Mouse (Mus musculus) limb, embryonic 11.5 days (tissue): Measurements from ENCODE around the gene Nebl. TPM values are rescaled to one million over a fixed set of nuclear protein-coding genes. Genes with fewer than 3 reads are reported as not detected.

Source experiments
- ATAC-seq: fragments of 200-750 bp; cut with Nextera tagmentation; 2 replicates; pipeline ENCODE4 v1.8.0; 2017; ENCODE audit warnings: low read depth; ENCODE audit not compliant: insufficient number of reproducible peaks, low FRiP score, low TSS enrichment
- DNase-seq: peaks from one replicate; pipeline ENCODE4 v3.0.0-alpha.2; 2015; ENCODE audit warnings: low spot score
- H3K27ac ChIP-seq: fragments of 300-500 bp; sonication (generic); replicated peaks from 2 replicates; pipeline ENCODE4 v1.5.1; 2014; ENCODE audit warnings: low read depth, mild to moderate bottlenecking, low read length
- H3K27me3 ChIP-seq: fragments of 300-500 bp; sonication (generic); 2 replicates; pipeline ENCODE4 v1.6.1; 2014; ENCODE audit warnings: mild to moderate bottlenecking, low read length, mixed read lengths; ENCODE audit not compliant: control insufficient read depth, insufficient read depth
- H3K36me3 ChIP-seq: fragments of 300-500 bp; sonication (generic); 2 replicates; pipeline ENCODE4 v1.6.1; 2014; ENCODE audit warnings: mild to moderate bottlenecking, low read length, moderate library complexity, mixed read lengths; ENCODE audit not compliant: control insufficient read depth, insufficient read depth
- H3K4me1 ChIP-seq: fragments of 300-500 bp; sonication (generic); 2 replicates; pipeline ENCODE4 v1.6.1; 2014; ENCODE audit warnings: low read length, mixed read lengths; ENCODE audit not compliant: control insufficient read depth, insufficient read depth
- H3K4me2 ChIP-seq: fragments of 300-500 bp; sonication (generic); 2 replicates; pipeline ENCODE4 v1.6.1; 2014; ENCODE audit warnings: low read depth, mild to moderate bottlenecking, moderate library complexity; ENCODE audit not compliant: severe bottlenecking
- H3K4me3 ChIP-seq: fragments of 300-500 bp; sonication (generic); 2 replicates; pipeline ENCODE4 v1.5.1; 2014; ENCODE audit warnings: low read depth, low read length
- H3K9ac ChIP-seq: fragments of 300-500 bp; sonication (generic); 2 replicates; pipeline ENCODE4 v1.6.1; 2014; ENCODE audit warnings: mild to moderate bottlenecking, low read length
- H3K9me3 ChIP-seq: fragments of 300-500 bp; sonication (generic); 2 replicates; pipeline ENCODE4 v1.6.1; 2016; ENCODE audit warnings: low read length; ENCODE audit not compliant: control insufficient read depth
- WGBS: fragments of 180-500 bp; shearing (Covaris S2); extraction: QIAGEN DNeasy Blood & Tissue Kit; methylation state at CpG from one replicate; pipeline ENCODE4 v1.1.7; 2014; 5-methylcytosine and 5-hydroxymethylcytosine counted together
- polyA plus RNA-seq: library from polyadenylated mRNA; unstranded; fragments of >200 nt; fragmentation: Nextera tagmentation; extraction: Ambion mirVana; gene quantifications from 2 replicates; pipeline ENCODE4 v1.2.1, GENCODE M21; 2014

The Nebl gene
- polyA plus RNA-seq, 1 experiment from 2014 or later, result 4.8 TPM

- Histone ChIP-seq H3K9ac (no peak overlapping the region), H3K9me3 (no peaks in the 10 kb centered on the region), H3K36me3 (no peaks in the 10 kb centered on the region), H3K27me3 (no peaks in the 10 kb centered on the region), H3K4me1 (no peaks in the 10 kb centered on the region), H3K4me2 (no peak overlapping the region), H3K27ac (no peak overlapping the region), H3K4me3 (no peak overlapping the region)
- ATAC-seq (no peak), DNase-seq (no peak)
- 93% methylated on average over 2 of the region's 2 CpGs for WGBS
Measured at GRCm38 (mm10) chr2:17375916-17376315, 355.3 kb downstream of the Nebl start.

GRCm38 (mm10) chr2:17365671-17366070, 365.6 kb downstream of the Nebl start:
- ATAC-seq (no peak), DNase-seq (no peak)
- no peak overlapping the region for H3K27ac ChIP-seq
- 88% methylated on average over 5 of the region's 5 CpGs for WGBS
- H3K4me2 ChIP-seq, result no peak overlapping the region
- H3K4me3 ChIP-seq, result no peak overlapping the region
- no peaks in the 10 kb centered on the region for H3K4me1 ChIP-seq
- no peaks in the 10 kb centered on the region for H3K27me3 ChIP-seq
- H3K9me3 ChIP-seq, result no peaks in the 10 kb centered on the region
- no peaks in the 10 kb centered on the region for H3K36me3 ChIP-seq
- H3K9ac ChIP-seq, result no peak overlapping the region

GRCm38 (mm10) chr2:17364971-17365548, 366.2 kb downstream of the Nebl start:
- H3K9me3 ChIP-seq, result no peaks in the 10 kb centered on the region
- WGBS, result 84% methylated on average over 6 of the region's 6 CpGs
- no peak overlapping the region for H3K27ac ChIP-seq
- H3K27me3 ChIP-seq, result no peaks in the 10 kb centered on the region
- no peak overlapping the region for H3K4me2 ChIP-seq
- no peaks in the 10 kb centered on the region for H3K4me1 ChIP-seq
- H3K4me3 ChIP-seq, result no peak overlapping the region
- no peak for ATAC-seq
- H3K36me3 ChIP-seq, result no peaks in the 10 kb centered on the region
- no peak for DNase-seq
- H3K9ac ChIP-seq, result no peak overlapping the region

GRCm38 (mm10) chr2:17363337-17364216, 367.7 kb downstream of the Nebl start:
- Histone ChIP-seq H3K4me2 (no peak overlapping the region), H3K27ac (no peak overlapping the region), H3K4me3 (no peak overlapping the region), H3K9me3 (no peaks in the 10 kb centered on the region), H3K9ac (no peak overlapping the region), H3K4me1 (no peaks in the 10 kb centered on the region), H3K27me3 (no peaks in the 10 kb centered on the region), H3K36me3 (no peaks in the 10 kb centered on the region)
- ATAC-seq (peak; percentile 57; the same call in 1 of the 2 replicates), DNase-seq (no peak)
- 59% methylated on average over 12 of the region's 12 CpGs for WGBS

- Histone ChIP-seq H3K4me3 (no peak overlapping the region), H3K9ac (no peak overlapping the region), H3K27ac (no peak overlapping the region), H3K4me2 (no peak overlapping the region), H3K27me3 (no peaks in the 10 kb centered on the region), H3K9me3 (no peaks in the 10 kb centered on the region), H3K4me1 (no peaks in the 10 kb centered on the region), H3K36me3 (no peaks in the 10 kb centered on the region)
- DNase-seq (no peak), ATAC-seq (no peak)
- 88% methylated on average over 1 of the region's 1 CpGs for WGBS
Measured at GRCm38 (mm10) chr2:17362181-17362580, 369.1 kb downstream of the Nebl start.

- H3K9ac ChIP-seq, result no peak overlapping the region
- ATAC-seq (no peak), DNase-seq (no peak)
- 93% methylated on average over 1 of the region's 1 CpGs for WGBS
- no peaks in the 10 kb centered on the region for H3K36me3 ChIP-seq
- H3K27ac ChIP-seq, result no peak overlapping the region
- H3K4me1 ChIP-seq, result no peaks in the 10 kb centered on the region
- no peak overlapping the region for H3K4me2 ChIP-seq
- H3K9me3 ChIP-seq, result no peaks in the 10 kb centered on the region
- no peak overlapping the region for H3K4me3 ChIP-seq
- H3K27me3 ChIP-seq, result no peaks in the 10 kb centered on the region
Measured at GRCm38 (mm10) chr2:17344643-17345042, 386.6 kb downstream of the Nebl start.

- DNase-seq, result no peak
- no peak for ATAC-seq
- Histone ChIP-seq H3K4me2 (no peak overlapping the region), H3K27me3 (no peaks in the 10 kb centered on the region), H3K27ac (no peak overlapping the region), H3K9ac (no peak overlapping the region), H3K4me3 (no peak overlapping the region), H3K36me3 (no peaks in the 10 kb centered on the region), H3K9me3 (no peaks in the 10 kb centered on the region), H3K4me1 (no peaks in the 10 kb centered on the region)
- 86% methylated on average over 5 of the region's 5 CpGs for WGBS
Measured at GRCm38 (mm10) chr2:17335451-17335850, 395.8 kb downstream of the Nebl start.

GRCm38 (mm10) chr2:17326590-17326989, 404.7 kb downstream of the Nebl start:
- Histone ChIP-seq H3K4me1 (no peaks in the 10 kb centered on the region), H3K4me3 (no peak overlapping the region), H3K27me3 (no peaks in the 10 kb centered on the region), H3K36me3 (no peaks in the 10 kb centered on the region), H3K9ac (no peak overlapping the region), H3K9me3 (no peaks in the 10 kb centered on the region), H3K4me2 (no peak overlapping the region), H3K27ac (no peak overlapping the region)
- DNase-seq, result no peak
- WGBS, result 91% methylated on average over 1 of the region's 1 CpGs
- no peak for ATAC-seq
